Mouse (Mus musculus) intestine, embryonic 16.5 days (tissue): ENCODE data around the gene Nup214. TPM values are rescaled to one million over a fixed set of nuclear protein-coding genes. Genes with fewer than 3 reads are reported as not detected.

Source experiments
- ATAC-seq: fragments of 200-750 bp; cut with Nextera tagmentation; 2 replicates; pipeline ENCODE4 v1.8.0; 2017; ENCODE audit warnings: moderate TSS enrichment, moderate library complexity
- H3K27ac ChIP-seq: fragments of 300-500 bp; sonication (generic); 2 replicates; pipeline ENCODE4 v1.5.1; 2014; ENCODE audit warnings: mild to moderate bottlenecking, low read length
- H3K27me3 ChIP-seq: fragments of 300-500 bp; sonication (generic); replicated peaks from 2 replicates; pipeline ENCODE4 v1.6.1; 2014; ENCODE audit warnings: low read length, control low read depth, mixed read lengths; ENCODE audit not compliant: control insufficient read depth, insufficient read depth
- H3K36me3 ChIP-seq: fragments of 300-500 bp; sonication (generic); 2 replicates; pipeline ENCODE4 v1.6.1; 2014; ENCODE audit warnings: low read length, control low read depth; ENCODE audit not compliant: control insufficient read depth, insufficient read depth
- H3K4me1 ChIP-seq: fragments of 300-500 bp; sonication (generic); 2 replicates; pipeline ENCODE4 v1.6.1; 2014; ENCODE audit warnings: low read length, control low read depth, mixed read lengths; ENCODE audit not compliant: control insufficient read depth, insufficient read depth
- H3K4me2 ChIP-seq: fragments of 300-500 bp; sonication (generic); 2 replicates; pipeline ENCODE4 v1.6.1; 2014; ENCODE audit warnings: low read depth, low read length, control low read depth
- H3K4me3 ChIP-seq: fragments of 300-500 bp; sonication (generic); 2 replicates; pipeline ENCODE4 v1.5.1; 2014; ENCODE audit warnings: mild to moderate bottlenecking, low read length
- H3K9ac ChIP-seq: fragments of 300-500 bp; sonication (generic); 2 replicates; pipeline ENCODE4 v1.6.1; 2014; ENCODE audit warnings: low read depth, low read length
- H3K9me3 ChIP-seq: fragments of 300-500 bp; sonication (generic); 2 replicates; pipeline ENCODE4 v1.6.1; 2016; ENCODE audit warnings: low read length, control low read depth; ENCODE audit not compliant: control insufficient read depth
- WGBS: fragments of 180-500 bp; shearing (Covaris S2); extraction: QIAGEN DNeasy Blood & Tissue Kit; methylation state at CpG from one replicate; pipeline ENCODE4 v1.1.7; 2014; 5-methylcytosine and 5-hydroxymethylcytosine counted together
- polyA plus RNA-seq: library from polyadenylated mRNA; unstranded; fragments of >200 nt; fragmentation: Nextera tagmentation; extraction: Ambion mirVana; gene quantifications from 2 replicates; pipeline ENCODE4 v1.2.1, GENCODE M21; 2015

Nup214 gene
- polyA plus RNA-seq, 1 experiment from 2014 or later, result 71.9 TPM

GRCm38 (mm10) chr2:31948801-31949200 lies 25.4 kb upstream of the Nup214 start:
- Histone ChIP-seq H3K9me3 (no peaks in the 10 kb centered on the region), H3K4me2 (no peak overlapping the region), H3K36me3 (no peaks in the 10 kb centered on the region), H3K27ac (no peak overlapping the region), H3K27me3 (peaks cover 6% of the 10 kb centered on the region; the same call in 1 of the 2 replicates), H3K4me1 (peaks cover 5% of the 10 kb centered on the region), H3K9ac (no peak overlapping the region), H3K4me3 (no peak overlapping the region)
- ATAC-seq, result no peak
- WGBS, result 63% methylated on average over 6 of the region's 6 CpGs

DNA sequence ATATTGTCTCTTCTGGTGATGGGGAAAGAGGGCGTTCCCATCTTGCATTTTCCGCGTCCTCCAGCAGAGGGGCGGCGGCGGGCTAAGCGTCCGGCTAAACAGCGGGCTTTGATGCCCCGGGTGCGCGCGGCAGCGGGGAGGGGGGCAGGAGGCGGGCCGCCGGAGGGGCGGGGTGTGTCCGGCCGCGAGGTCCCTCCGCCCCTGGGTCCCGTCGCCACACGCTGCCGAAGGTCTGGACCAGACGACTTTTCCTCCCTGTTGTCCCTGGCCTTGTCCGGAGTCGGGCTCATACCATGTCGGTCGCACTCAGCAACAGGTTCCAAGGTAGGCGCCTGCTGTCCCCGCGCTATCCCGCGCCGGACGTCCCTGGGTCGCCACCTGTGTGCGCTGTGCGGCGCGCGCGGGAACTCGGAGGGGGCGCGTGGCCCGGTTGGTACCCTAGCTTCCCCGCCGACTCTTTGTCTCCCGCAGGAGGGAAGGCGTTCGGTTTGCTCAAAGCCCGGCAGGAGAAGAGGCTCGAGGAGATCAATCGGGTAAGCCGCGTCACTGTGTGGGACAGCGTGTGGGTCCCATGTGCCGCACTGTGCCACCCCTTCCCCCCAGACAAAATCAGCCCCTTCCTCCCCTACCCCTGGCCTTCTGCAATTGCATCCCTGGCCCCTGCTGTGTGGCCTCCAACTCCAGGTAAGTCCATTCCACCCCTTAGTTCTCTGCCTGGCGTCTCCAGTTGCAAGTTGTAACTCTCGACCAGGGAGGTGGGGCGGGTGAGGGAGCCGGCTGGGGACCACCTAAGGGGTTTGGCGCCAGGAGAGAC lies 24.0 kb upstream of the Nup214 start, which contains the start of gene Aif1l:
TSS of gene Aif1l (plus strand) at position 82 of the 814 bp plus-strand sequence.
- H3K27me3 ChIP-seq, result peaks cover 6% of the 10 kb centered on the region; the same call in 1 of the 2 replicates
- no peak within 1 kb of the TSS for H3K27ac ChIP-seq
- H3K36me3 ChIP-seq, result no peaks in the 10 kb centered on the region
- H3K4me2 ChIP-seq, result peak within 1 kb of the TSS; percentile 99
- peaks cover 5% of the 10 kb centered on the region for H3K4me1 ChIP-seq
- ATAC-seq, result peak; percentile 53
- under 1% methylated on average over 66 of the region's 66 CpGs for WGBS
- peak within 1 kb of the TSS; percentile 74 for H3K9ac ChIP-seq
- H3K4me3 ChIP-seq, result peak within 1 kb of the TSS; percentile 73
- H3K9me3 ChIP-seq, result no peaks in the 10 kb centered on the region

GRCm38 (mm10) chr2:31950966-31951365 lies 23.3 kb upstream of the Nup214 start:
- Histone ChIP-seq H3K4me2 (peak overlapping the region; percentile 99), H3K4me1 (peaks cover 5% of the 10 kb centered on the region), H3K27me3 (peaks cover 6% of the 10 kb centered on the region; the same call in 1 of the 2 replicates), H3K9me3 (no peaks in the 10 kb centered on the region), H3K36me3 (no peaks in the 10 kb centered on the region), H3K9ac (peak overlapping the region; percentile 74), H3K27ac (no peak overlapping the region), H3K4me3 (peak overlapping the region; percentile 73)
- no peak for ATAC-seq
- 30% methylated on average over 9 of the region's 9 CpGs for WGBS

DNA sequence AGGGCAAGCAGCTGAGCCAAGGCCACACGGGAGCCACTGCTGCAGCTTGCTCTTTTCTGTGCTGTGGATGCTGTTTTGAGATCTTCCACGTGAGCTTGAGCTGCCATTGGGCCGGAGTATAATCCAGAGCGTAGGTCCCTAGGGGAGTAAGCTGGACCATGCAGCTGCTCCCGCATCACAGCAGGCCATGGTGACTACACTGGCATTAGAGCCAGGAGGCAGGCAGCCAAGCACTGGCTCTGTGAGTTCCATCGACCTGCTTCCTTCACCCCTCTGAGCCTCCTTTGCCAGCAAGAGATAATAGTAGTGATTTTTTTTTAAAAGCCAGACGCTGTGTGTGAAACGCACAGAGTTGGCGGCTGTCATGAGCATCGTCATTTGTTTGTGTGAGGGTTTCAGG lies 22.0 kb upstream of the Nup214 start:
- 88% methylated on average over 10 of the region's 10 CpGs for WGBS
- no peak overlapping the region for H3K4me3 ChIP-seq
- H3K36me3 ChIP-seq, result no peaks in the 10 kb centered on the region
- no peak overlapping the region for H3K4me2 ChIP-seq
- no peaks in the 10 kb centered on the region for H3K9me3 ChIP-seq
- ATAC-seq, result no peak
- no peak overlapping the region for H3K27ac ChIP-seq
- no peak overlapping the region for H3K9ac ChIP-seq
- H3K27me3 ChIP-seq, result peaks cover 6% of the 10 kb centered on the region; the same call in 1 of the 2 replicates
- H3K4me1 ChIP-seq, result peaks cover 5% of the 10 kb centered on the region

GRCm38 (mm10) chr2:31952725-31953124 lies 21.5 kb upstream of the Nup214 start:
- Histone ChIP-seq H3K4me3 (no peak overlapping the region), H3K27ac (no peak overlapping the region), H3K4me1 (peaks cover 5% of the 10 kb centered on the region), H3K9me3 (no peaks in the 10 kb centered on the region), H3K9ac (no peak overlapping the region), H3K27me3 (peaks cover 6% of the 10 kb centered on the region; the same call in 1 of the 2 replicates), H3K4me2 (no peak overlapping the region), H3K36me3 (no peaks in the 10 kb centered on the region)
- ATAC-seq, result no peak
- WGBS, result 94% methylated on average over 3 of the region's 3 CpGs

GRCm38 (mm10) chr2:31953687-31954086 lies 20.5 kb upstream of the Nup214 start:
- H3K4me3 ChIP-seq, result no peak overlapping the region
- peaks cover 5% of the 10 kb centered on the region for H3K4me1 ChIP-seq
- no peak overlapping the region for H3K27ac ChIP-seq
- no peaks in the 10 kb centered on the region for H3K9me3 ChIP-seq
- peaks cover 6% of the 10 kb centered on the region; the same call in 1 of the 2 replicates for H3K27me3 ChIP-seq
- no peaks in the 10 kb centered on the region for H3K36me3 ChIP-seq
- H3K4me2 ChIP-seq, result no peak overlapping the region
- no peak for ATAC-seq
- H3K9ac ChIP-seq, result no peak overlapping the region
- 73% methylated on average over 8 of the region's 8 CpGs for WGBS

DNA sequence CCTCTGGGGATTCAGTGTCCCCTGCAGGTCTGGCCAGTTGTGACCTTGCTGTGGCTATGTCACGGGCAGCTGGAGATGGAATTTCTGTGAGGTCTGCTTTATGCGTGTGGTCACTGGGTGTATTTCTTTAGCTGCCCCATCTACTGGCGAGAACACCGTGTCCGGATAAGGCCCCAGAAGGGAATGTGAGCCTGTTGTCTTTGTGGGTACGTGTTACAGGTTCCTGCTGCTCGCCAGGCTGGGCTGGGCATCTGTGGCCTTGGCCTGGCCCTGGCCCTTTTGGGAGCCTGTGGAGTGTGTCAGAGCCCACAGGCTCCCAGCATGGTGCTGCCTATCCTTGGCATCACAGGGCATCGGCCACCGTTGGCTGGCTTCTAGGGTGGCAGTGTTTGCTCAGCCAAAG lies 19.5 kb upstream of the Nup214 start:
- WGBS, result 87% methylated on average over 9 of the region's 9 CpGs
- no peak overlapping the region for H3K9ac ChIP-seq
- no peak overlapping the region for H3K27ac ChIP-seq

GRCm38 (mm10) chr2:31955686-31956085 lies 18.6 kb upstream of the Nup214 start:
- Histone ChIP-seq H3K4me3 (no peak overlapping the region), H3K27ac (no peak overlapping the region), H3K9me3 (no peaks in the 10 kb centered on the region), H3K9ac (no peak overlapping the region), H3K4me2 (no peak overlapping the region), H3K4me1 (peaks cover 2% of the 10 kb centered on the region), H3K36me3 (no peaks in the 10 kb centered on the region), H3K27me3 (no peaks in the 10 kb centered on the region)
- no peak for ATAC-seq
- WGBS, result 83% methylated on average over 5 of the region's 5 CpGs

More for the DNA sequence above, 19.5 kb upstream of the Nup214 start:
- no peak overlapping the region for H3K4me2 ChIP-seq
- H3K27me3 ChIP-seq, result peaks cover under 1% of the 10 kb centered on the region; the same call in 1 of the 2 replicates
- peaks cover 5% of the 10 kb centered on the region for H3K4me1 ChIP-seq
- H3K4me3 ChIP-seq, result no peak overlapping the region
- ATAC-seq, result no peak
- H3K9me3 ChIP-seq, result no peaks in the 10 kb centered on the region
- no peaks in the 10 kb centered on the region for H3K36me3 ChIP-seq

DNA sequence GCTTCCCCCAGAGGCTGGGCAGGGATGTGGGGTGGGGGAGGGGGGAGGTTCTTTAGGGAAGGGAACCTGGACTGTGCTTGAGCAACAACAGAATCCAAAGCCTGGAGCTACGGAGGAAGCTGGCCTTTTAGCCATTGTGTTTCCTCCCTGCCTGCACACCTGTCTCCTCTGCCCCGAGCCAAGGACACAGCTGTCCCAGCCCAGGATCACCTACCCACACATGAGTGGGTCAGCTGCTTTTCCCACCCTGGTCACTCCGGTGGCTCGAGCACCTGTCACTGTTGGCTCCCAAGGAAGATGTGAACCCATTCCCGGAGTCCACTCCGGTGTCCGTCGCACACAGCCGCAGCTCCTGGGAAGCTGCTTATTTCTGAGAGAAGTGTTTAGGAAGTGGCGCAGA lies 17.0 kb upstream of the Nup214 start:
- H3K9me3 ChIP-seq, result no peaks in the 10 kb centered on the region
- WGBS, result 81% methylated on average over 10 of the region's 10 CpGs
- no peak overlapping the region for H3K4me2 ChIP-seq
- no peak overlapping the region for H3K9ac ChIP-seq
- H3K4me1 ChIP-seq, result no peaks in the 10 kb centered on the region; the same call in 1 of the 2 replicates
- H3K4me3 ChIP-seq, result no peak overlapping the region
- ATAC-seq, result no peak
- H3K27ac ChIP-seq, result no peak overlapping the region
- H3K36me3 ChIP-seq, result no peaks in the 10 kb centered on the region
- no peaks in the 10 kb centered on the region for H3K27me3 ChIP-seq
